Mouse (Mus musculus): ENCODE data around the gene Cldn6.

Gene Cldn6

DNA sequence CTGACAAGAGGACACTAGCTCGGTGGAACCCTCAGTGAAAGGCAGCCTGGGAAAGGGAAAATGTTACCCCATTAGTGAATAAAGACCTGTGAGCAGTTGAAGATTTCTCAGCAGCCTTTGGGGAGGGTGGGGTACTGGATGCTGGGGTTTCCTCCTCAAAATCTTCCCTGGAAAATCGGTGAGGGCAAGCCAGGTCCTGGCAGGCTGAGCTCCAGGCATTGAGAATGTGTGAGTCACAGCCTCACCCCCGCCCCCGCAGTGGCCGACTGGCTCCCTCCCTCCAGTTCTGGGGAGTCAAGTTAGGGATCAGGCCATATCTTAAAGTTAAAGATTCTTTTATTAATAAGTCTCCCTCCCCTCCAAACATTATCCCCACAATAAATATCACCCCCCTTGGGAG lies 3.9 kb upstream of the Cldn6 start:
- DNase-seq = peak; percentile 75 to 78

DNA sequence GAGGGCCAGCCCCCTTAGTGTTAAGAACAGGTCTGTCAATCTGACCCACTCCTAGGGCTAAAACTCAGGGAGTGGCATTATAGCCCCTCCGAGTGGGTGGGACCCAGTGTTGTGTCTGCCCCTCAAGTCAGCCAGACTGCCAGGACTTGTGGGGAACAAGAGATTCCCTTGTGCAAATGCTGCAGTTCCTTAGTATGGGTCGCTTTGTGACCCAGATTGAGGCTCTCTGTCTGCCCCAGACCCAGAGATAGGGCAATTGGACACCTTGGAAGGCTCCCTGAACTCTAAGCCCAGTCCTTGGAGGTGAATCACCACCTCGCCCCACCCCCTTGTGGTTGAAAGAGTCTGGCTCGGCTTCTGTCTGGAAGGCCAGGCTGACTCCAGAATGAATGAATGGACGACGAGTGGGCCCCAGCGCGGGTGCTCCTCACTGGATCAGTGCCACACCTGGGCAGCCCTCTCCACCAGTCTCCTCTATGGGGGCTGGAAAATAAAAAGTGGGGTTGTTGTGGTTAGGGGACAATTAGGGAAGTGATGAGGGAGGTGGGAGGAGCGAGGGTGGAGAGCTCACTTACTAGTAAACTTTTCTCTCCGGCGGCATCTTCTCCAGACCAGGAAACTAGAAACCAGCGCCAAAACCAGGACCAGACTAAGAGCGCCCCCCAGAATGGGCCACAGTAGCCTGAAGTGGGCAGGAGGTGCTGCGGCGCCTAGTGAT lies 3.3 kb upstream of the Cldn6 start:
- peak; percentile 68 to 69 for DNase-seq

DNA sequence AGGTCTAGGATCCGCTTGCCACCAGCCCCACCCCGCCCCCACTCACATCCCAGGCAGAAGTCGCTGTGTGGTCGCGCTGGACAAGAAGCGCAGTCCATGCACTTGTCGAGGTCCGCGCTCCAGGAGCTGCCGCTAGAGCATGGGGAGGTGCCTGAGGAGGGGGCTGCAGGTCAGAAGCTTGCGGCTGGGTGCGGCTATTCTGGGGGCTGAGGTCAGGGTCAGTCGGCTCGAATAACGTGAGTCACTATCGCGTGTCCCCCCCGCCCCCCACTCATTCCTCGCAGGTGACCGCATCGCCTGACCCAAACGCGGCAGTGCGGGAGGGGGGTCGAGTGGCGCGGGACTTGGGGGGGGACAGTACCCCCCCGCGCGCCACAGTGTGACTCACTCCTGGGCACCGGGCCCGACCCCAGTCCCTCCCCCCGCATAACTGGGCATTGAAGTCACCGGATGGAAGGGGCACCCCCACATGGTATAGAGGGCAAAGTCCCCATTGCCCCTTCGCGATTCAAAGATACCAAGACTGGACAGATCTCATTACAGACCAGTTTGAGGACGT lies 2.5 kb upstream of the Cldn6 start:
- peak; percentile 64 to 66 for DNase-seq

DNA sequence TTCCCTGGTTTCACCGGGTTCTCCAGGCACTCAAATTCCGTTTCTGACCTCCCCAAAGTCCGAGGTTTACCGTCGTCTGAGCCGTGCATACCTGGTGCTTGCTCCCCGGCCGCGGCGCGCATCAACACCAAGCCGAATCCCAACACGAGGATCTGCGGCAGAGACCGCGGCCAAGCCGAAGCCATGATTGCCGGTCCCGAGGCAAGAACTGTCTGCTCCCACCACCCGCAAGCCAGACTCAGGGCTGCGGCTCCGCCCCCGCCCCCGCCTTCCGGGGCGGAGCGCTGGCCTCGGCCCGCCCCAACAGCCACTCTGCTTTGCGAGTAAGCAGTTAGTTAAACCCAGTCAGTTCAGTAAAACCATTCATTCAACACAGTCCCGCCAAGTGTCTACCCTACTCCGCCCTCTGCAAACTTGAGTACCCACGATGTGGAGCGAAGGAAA lies 1.8 kb upstream of the Cldn6 start, which contains the start of gene Tnfrsf12a:
Gene Tnfrsf12a, minus strand, starts transcription at position 233 of the 444 bp plus-strand sequence.
- peak; percentile 90 to 92 for DNase-seq

DNA sequence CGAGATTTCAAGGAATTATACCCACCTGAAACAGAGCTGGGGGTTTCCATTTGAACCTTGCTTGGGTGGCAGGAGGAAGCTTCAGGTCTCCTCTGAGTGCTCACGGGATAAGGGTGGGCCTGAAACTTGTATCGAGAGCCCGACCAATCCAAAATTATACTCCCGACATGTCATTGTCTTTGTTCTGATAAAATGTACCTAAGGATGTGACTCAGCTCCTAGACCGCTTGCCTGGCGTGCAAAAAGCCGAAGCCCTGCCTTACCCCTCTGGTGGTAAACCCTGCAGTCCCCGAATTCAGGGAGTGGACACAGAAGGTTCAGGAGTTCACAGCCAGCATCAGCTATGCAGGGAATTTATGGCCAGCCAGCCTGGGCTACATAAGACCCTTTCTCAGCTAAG lies 1.3 kb downstream of the Cldn6 start:
- DNase-seq = no peak

DNA sequence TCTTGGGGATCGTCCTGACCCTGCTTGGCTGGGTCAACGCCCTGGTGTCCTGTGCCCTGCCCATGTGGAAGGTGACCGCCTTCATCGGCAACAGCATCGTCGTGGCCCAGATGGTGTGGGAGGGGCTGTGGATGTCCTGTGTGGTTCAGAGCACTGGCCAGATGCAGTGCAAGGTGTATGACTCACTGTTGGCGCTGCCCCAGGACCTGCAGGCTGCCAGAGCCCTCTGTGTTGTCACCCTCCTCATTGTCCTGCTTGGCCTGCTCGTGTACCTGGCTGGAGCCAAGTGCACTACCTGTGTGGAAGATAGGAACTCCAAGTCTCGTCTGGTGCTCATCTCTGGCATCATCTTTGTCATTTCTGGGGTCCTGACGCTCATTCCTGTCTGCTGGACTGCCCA lies 2.0 kb downstream of the Cldn6 start:
- DNase-seq = peak in 1 of 2 experiments; percentile 31

DNA sequence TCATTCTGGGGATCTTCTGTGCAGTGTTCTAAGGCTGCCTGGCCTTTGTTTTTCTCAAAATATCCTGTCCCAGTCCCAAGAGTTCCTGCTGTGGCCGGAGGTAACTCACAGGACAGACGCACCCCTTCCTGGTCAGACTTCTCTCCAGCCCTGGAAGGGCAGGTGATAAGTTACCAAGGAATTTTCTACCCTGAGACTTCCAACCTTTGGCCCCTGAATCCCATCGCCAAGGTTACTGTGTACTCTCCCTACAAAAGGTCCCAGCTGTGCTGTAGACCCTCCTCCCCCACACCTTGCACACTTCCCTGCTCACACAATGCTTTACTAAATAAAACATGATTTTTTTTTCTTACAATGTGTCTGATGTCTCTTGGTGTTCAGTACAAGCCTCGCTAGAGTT lies 3.0 kb downstream of the Cldn6 start:
- DNase-seq = no peak

DNA sequence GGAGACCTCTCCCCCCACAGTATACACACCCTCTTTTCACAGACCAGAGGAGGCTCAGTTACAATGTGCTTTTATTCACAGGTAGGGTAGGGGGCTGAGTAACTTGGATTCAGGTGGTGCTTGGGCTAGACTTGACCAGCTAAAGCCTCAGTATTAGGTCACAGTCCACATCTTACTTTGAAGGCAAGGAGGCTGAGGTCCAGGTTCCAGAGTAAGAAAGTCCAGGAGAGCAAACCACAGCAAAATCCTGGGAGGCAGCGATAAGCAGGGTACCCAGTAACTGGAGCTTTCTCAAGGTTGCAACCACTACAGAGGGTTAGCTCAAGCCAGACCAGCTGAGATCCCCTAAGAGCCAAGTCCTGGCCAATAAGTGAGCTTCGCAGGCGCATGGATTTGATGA lies 3.5 kb downstream of the Cldn6 start:
- no peak for DNase-seq

DNA sequence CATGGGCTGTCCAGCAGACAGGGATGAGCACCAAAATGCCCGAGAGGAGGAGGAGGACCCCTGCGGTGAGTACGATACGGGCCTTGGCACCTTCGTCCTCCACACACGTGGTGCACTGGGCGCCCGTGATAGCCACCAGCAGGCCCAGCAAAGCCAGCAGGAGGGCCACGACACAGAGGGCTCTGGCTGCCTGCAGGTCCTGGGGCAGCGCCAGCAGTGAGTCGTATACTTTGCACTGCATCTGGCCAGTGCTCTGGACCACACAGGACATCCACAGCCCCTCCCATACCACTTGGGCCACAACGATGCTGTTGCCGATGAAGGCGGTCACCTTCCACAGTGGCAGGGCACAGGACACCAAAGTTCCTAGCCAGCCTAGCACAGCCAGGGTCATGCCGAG lies 4.2 kb downstream of the Cldn6 start:
- no peak for DNase-seq

DNA sequence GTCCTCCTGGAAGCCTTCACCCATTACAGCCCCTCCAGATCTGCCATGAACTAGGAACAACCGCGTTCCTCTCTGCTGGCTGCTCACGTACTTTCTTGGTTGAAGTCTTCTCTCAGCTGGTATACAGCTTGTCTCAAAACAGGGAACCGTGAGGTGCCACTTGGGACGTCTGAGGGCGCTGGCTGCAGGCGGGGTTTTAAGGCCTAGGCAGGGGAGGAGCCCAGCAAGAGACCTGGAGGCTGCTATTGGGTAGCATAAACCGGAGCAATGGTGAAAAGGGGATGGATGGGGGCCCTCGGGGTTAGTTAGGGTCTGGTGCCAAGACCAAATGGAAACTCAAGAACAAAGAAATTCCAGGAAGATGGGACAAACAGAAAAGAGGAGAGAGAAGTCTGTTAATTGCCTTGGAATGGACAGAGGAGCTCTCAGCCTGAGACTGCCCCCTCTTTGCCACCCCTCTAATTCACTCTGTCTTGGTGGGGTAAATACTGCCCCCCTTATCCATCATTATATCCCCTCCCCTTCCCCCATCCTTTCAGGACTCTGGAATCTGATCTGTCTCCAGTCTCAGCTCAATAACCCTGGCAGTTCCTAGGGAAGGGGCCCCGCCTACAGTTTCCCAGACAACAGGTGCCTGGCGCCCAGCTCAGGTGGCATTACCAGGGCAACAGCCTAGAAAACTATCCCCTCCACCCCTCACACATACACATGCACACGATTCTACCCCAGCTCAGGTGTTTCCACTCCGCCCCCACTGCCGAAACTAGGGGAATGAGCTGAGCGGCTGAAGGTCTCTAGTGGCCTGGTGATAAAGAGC lies 5.0 kb downstream of the Cldn6 start, which contains the start of gene Cldn9:
Gene Cldn9, minus strand, starts transcription at position 171 of the 817 bp plus-strand sequence.
- DNase-seq = no peak

DNA sequence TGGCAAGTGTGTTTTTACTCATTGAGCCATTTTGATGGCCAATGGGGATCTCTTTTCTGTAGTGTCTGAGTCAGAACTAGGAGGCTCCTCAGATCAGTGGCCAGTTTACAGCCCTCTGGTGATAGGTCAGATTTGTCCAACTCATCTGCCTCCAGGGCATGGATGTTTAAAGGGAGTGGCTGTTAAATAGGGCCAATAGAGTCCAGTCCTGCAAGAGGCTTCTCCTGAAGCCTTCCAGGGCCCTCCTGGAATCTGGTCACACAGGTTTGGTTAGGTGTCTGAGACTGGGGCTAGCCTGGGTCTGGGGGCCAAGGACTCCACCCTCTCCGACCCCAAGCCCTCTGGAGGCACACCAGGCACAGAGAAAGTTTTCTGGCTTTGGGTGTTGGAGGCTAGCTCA lies 15.4 kb downstream of the Cldn6 start:
- no peak for DNase-seq

DNA sequence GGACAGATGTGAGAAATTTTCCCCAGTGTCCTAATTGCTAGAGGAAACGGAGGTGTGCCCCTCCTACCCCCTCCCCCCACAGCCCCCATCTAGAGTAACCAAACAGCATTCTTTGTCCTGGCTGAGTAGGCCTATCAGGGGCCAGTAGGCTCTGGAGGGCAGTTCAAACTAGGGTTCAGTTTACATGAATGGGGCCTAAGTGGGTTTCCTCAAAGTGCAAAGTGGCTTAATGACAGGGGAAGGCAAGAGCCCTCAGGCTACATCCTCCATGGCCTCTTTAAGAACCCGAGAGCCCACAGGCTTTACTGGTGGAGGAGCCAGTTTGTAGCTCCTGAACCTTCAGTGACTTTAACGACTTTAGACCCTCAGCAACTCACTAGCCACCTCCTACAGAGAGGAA lies 16.8 kb downstream of the Cldn6 start:
- DNase-seq = no peak

DNA sequence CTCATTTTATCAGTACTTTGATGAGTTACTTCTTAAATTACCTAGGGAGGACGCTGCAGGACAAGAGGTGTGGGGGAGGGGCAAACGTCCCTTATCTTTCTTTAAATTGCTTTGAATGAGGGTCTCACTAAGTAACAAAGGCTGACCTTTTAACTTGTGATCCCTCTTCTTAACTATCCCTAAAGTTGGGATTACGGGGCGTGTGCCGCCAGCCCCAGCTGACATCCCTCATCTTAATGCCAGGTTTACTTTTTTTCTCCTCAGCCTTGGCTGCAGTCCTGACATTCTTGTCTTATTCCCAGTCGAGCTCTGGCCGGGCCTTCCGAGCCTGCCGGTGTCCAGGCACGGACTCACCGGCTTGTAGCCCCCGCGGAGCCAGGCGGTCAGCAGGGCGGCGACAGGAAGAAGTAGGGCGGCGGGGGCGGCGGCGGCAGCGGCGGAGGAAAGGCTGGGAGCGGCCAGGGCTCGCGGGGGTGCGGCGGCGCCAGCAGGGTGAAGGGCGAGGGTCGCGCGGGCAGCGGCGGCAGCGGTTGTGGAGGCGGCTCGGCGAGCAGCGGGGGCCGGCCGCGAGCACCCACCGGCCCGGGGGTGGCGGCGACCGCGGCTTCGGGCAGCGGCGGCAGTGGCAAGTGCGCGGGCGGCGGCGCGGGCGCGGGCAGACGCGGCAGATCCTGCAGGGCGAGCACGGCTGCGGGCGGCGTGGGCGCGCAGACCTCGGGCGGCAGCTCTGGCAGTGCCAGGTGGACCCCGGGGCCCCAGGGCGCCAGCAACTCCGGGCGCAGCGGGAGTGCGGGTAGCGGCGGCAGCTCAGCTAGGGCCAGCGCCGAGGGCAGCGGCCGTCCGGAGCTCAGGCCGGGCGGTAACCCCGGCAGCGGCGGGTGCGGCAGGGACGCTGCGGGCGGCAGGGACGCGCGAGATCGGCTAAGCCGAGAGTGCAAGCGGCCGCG lies 20.4 kb downstream of the Cldn6 start:
- DNase-seq = peak; percentile 55 to 56

DNA sequence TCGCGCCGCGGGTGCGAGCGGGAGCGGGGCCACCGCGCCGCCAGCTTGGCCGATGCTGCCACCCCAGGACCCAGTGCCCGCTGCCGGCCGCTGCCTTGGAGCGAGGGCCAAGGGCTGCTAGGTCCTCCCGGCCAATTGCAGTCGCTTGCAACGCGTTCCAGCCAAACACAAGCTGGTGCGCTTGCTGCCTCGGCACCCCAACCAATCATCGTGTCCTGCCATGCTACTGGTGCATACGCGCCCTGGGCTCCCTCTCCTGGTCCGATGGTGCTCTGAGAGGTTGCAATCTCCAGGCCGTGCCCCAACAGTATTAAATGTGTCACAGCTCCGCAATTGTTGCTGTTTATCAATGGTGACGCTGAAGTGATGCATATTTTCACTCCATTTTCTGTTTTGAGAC lies 21.0 kb downstream of the Cldn6 start:
- DNase-seq = peak; percentile 93 to 95

DNA sequence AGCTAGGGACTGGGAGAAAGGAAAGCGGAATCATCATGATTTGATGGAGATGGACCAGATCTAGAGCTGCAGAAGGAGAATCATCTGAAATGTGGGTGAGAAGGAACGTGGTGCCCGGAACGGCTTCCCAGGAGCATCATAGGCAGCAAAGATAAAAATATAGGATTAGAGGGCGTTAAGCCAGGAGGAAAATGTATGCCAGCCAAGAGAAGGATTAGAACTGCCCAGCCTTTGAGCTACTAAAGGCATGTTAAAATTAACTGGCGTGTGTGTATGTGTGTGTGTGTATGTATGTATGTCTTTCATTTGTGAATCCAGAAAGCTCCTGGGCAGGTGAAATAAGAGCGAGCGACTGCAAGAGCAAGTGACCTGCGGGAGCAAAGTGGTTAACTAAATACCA lies 24.3 kb downstream of the Cldn6 start:
- DNase-seq = no peak

DNA sequence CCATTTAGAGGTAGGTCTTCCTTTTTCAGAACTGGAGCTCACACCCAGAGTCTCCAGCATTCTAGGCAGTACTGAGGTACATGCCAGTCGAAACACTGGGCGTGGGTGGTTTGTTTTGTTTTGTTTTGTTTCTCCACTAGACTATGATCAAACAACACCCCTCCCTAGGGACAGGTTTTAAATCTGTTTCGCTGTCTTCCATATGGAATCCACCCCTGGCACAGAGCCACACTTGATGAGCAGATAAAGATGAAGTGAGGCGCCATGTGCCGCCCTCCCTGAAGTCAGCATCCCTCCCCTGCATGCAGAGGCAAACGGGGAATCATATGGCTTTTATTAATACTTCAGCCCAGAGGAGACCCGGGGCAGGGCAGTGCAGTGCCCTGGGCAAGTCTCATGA lies 25.7 kb downstream of the Cldn6 start:
- no peak for DNase-seq

DNA sequence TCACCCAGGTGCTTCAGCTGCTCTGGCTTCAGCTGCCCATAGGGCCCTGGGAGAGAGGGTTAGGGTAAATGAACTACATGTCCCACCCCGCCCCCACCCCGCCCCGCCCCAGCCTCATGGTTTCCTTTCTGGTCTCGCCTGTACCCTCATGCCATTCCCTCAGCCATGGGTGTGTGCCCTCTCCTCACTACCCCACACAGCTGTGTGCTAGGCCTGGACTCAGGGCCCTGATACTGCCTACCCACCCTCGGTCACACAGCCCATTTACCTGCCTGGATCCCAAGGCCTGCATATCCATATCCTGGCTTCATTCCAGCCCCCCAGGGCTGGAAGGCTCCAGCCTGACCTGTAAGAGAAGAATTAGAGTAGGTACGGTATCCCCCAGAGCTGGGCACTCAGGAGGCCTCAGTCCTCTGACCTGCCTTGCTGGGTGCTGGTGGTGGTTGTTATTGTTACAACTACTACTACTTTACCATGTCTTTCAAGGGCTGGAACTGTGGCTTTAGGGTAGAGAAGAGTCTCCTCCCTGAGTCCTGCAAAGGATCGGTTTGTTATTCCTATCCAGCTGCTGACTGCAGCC lies 26.6 kb downstream of the Cldn6 start:
- no peak for DNase-seq

DNA sequence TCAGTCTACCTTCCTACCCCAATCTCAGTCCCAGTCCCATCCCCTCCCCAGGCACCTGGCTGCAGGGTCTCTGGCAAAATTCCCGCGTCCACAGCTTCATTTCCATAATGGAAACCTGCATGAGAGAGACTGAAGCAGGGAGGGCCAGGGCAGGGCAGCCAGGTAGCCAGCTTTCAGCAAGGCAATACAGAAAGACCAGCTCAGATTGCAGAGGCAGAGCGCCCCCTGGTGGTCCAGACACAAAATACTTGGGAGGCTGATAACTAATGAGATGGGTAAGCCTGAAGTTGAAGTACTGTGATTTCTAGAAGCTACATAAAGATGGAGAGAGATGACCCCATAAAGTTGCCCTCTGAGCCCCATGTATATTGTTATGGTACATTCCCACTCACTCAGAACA lies 27.2 kb downstream of the Cldn6 start:
- peak; percentile 67 to 70 for DNase-seq

DNA sequence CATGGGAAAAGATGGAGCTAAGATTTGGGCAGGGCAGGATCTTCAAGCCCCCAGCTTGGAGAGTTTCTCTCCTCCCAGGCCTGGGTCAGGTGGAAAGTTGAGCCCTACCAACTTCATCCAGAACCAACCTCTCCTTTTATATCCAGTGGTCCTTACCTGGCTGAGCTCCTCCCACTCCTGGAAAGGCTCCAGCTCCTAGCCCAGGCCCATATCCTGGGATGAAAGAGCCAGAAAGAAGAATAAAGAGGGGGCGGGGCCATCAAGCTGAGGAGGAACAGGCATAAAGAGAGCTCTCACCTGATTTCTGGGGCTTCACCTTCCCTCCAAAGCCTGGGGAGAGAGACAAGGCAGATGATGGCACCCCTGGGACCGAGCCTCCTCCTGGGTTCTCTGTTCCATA lies 38.0 kb downstream of the Cldn6 start:
- no peak for DNase-seq

DNA sequence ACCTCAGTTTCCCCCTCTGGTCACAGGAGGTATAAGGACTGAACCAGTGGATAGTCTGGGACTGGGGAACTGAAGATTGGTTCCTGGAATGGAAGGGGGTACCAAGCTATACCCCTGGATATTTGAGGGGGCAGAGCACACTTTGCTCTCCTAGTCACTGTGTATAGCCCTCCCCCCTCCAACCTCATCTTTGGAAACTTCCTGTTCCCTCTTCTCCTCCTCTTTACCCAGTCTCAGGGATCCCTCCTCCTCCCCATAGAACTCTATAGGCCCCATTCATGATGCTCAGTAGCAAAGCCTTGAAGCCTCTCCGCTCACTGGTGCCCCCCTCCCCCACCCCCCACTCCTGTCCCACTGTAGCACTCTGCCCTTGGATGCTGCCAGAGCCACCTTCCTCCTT lies 40.4 kb downstream of the Cldn6 start:
- no peak for DNase-seq

DNA sequence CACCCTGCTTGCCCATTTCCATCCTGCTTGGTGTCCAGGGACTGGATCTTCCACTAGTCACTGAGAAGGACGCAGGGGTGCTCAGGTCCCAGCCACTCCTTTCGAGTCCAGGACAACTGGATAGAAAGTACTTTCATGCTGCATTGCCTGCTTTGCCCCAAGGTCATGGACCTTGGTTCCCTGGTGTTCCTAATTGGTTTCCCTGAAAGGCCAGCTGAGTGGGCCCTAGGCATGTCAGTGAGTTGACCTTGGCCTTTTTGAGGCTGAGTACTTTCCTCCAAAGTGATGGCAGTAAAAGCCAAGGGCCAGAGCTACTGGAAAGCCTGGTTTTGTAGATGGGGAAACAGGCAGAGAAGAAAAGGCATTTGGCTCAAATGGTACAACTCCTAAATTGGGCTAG lies 42.8 kb downstream of the Cldn6 start:
- no peak for DNase-seq

Measured in lung, adult 18-20 months (tissue).